Mouse (Mus musculus): ENCODE data around the gene Htr6. TPM values are rescaled to one million over a fixed set of nuclear protein-coding genes. Genes with fewer than 3 reads are reported as not detected.

The Htr6 gene
- total RNA-seq, 2 experiments from 2014 or later, result not detected

GRCm38 (mm10) chr4:139090303-139090940, 15.1 kb upstream of the Htr6 start:
- ATAC-seq (replicated peaks; ENCODE audit: low FRiP score, poor library complexity, severe bottlenecking), result no peak

GRCm38 (mm10) chr4:139088982-139089671, 13.8 kb upstream of the Htr6 start:
- ATAC-seq (replicated peaks; ENCODE audit: low FRiP score, poor library complexity, severe bottlenecking), result no peak

- no peak for ATAC-seq (replicated peaks; ENCODE audit: low FRiP score, poor library complexity, severe bottlenecking)
Measured at GRCm38 (mm10) chr4:139086984-139087383, 11.6 kb upstream of the Htr6 start.

- 0 out of 2 replicates have a peak, but pooled peaks have one; percentile 32 for ATAC-seq (replicated peaks; ENCODE audit: low FRiP score, poor library complexity, severe bottlenecking)
Measured at GRCm38 (mm10) chr4:139086037-139086436, 10.7 kb upstream of the Htr6 start.

- no peak for ATAC-seq (replicated peaks; ENCODE audit: low FRiP score, poor library complexity, severe bottlenecking)
Measured at GRCm38 (mm10) chr4:139085337-139085736, 10.0 kb upstream of the Htr6 start.

GRCm38 (mm10) chr4:139082790-139083564, 7.6 kb upstream of the Htr6 start:
- no peak for ATAC-seq (replicated peaks; ENCODE audit: low FRiP score, poor library complexity, severe bottlenecking)

GRCm38 (mm10) chr4:139081270-139081931, 6.0 kb upstream of the Htr6 start:
- ATAC-seq (replicated peaks; ENCODE audit: low FRiP score, poor library complexity, severe bottlenecking), result no peak

GRCm38 (mm10) chr4:139080259-139080658, 4.9 kb upstream of the Htr6 start:
- ATAC-seq (replicated peaks; ENCODE audit: low FRiP score, poor library complexity, severe bottlenecking), result no peak

GRCm38 (mm10) chr4:139079439-139079838, 4.1 kb upstream of the Htr6 start:
- no peak for ATAC-seq (replicated peaks; ENCODE audit: low FRiP score, poor library complexity, severe bottlenecking)

GRCm38 (mm10) chr4:139078726-139079125, 3.4 kb upstream of the Htr6 start:
- ATAC-seq (replicated peaks; ENCODE audit: low FRiP score, poor library complexity, severe bottlenecking), result no peak

GRCm38 (mm10) chr4:139078313-139078712, 2.9 kb upstream of the Htr6 start:
- ATAC-seq (replicated peaks; ENCODE audit: low FRiP score, poor library complexity, severe bottlenecking), result no peak

- ATAC-seq (replicated peaks; ENCODE audit: low FRiP score, poor library complexity, severe bottlenecking), result no peak
Measured at GRCm38 (mm10) chr4:139075915-139076314, 545 bp upstream of the Htr6 start.

GRCm38 (mm10) chr4:139074060-139074459, 1.3 kb downstream of the Htr6 start:
- no peak for ATAC-seq (replicated peaks; ENCODE audit: low FRiP score, poor library complexity, severe bottlenecking)

GRCm38 (mm10) chr4:139068287-139068686, 7.1 kb downstream of the Htr6 start:
- ATAC-seq (replicated peaks; ENCODE audit: low FRiP score, poor library complexity, severe bottlenecking), result no peak

- no peak for ATAC-seq (replicated peaks; ENCODE audit: low FRiP score, poor library complexity, severe bottlenecking)
Measured at GRCm38 (mm10) chr4:139064831-139065230, 10.5 kb downstream of the Htr6 start.

- no peak for ATAC-seq (replicated peaks; ENCODE audit: low FRiP score, poor library complexity, severe bottlenecking)
Measured at GRCm38 (mm10) chr4:139059569-139059968, 15.8 kb downstream of the Htr6 start.

GRCm38 (mm10) chr4:139058029-139058428, 17.3 kb downstream of the Htr6 start:
- ATAC-seq (replicated peaks; ENCODE audit: low FRiP score, poor library complexity, severe bottlenecking), result no peak

- no peak for ATAC-seq (replicated peaks; ENCODE audit: low FRiP score, poor library complexity, severe bottlenecking)
Measured at GRCm38 (mm10) chr4:139057291-139057690, 18.1 kb downstream of the Htr6 start.

- no peak for ATAC-seq (replicated peaks; ENCODE audit: low FRiP score, poor library complexity, severe bottlenecking)
Measured at GRCm38 (mm10) chr4:139055744-139056143, 19.6 kb downstream of the Htr6 start.

GRCm38 (mm10) chr4:139055336-139055735, 20.0 kb downstream of the Htr6 start:
- no peak for ATAC-seq (replicated peaks; ENCODE audit: low FRiP score, poor library complexity, severe bottlenecking)

Data from erythroid progenitor cell, adult 5-6 weeks (primary cell).